ENCODE assay signal across 3 mouse cellular contexts in the genomic region with DNA sequence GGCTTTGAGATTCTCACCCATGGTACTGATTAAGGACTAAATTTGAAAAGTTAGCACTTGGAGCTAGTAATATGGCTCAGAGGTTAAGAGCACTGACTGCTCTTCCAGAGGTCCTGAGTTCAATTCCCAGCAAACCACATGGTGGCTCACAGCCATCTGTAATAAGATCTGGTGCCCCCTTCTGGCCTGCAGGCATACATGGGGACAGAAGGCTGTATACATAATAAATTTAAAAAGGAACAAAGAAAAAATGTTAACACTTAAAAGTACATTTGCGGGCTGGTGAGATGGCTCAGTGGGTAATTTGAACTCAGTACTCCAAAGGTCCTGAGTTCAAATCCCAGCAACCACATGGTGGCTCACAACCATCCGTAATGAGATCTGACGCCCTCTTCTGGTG. TPM values are rescaled to one million over a fixed set of nuclear protein-coding genes. Genes with fewer than 3 reads are reported as not detected.
"Had no signal": no experiment of that assay in that cellular context is flagged by ENCODE, and none has a peak within 500 bp of the region (broad histone marks: within the 10 kb centered on the region; RNA-seq: fewer than 3 reads in every experiment).

No protein-coding gene starts in this region.

RNA-seq across cellular contexts. Expression of a gene that starts 41.1 kb away (rescaled TPM):
- total RNA-seq: megakaryocyte, adult 5-6 weeks; monocyte, adult 5-6 weeks; neutrophil, adult 5-6 weeks had no signal
